In the genomic region with DNA sequence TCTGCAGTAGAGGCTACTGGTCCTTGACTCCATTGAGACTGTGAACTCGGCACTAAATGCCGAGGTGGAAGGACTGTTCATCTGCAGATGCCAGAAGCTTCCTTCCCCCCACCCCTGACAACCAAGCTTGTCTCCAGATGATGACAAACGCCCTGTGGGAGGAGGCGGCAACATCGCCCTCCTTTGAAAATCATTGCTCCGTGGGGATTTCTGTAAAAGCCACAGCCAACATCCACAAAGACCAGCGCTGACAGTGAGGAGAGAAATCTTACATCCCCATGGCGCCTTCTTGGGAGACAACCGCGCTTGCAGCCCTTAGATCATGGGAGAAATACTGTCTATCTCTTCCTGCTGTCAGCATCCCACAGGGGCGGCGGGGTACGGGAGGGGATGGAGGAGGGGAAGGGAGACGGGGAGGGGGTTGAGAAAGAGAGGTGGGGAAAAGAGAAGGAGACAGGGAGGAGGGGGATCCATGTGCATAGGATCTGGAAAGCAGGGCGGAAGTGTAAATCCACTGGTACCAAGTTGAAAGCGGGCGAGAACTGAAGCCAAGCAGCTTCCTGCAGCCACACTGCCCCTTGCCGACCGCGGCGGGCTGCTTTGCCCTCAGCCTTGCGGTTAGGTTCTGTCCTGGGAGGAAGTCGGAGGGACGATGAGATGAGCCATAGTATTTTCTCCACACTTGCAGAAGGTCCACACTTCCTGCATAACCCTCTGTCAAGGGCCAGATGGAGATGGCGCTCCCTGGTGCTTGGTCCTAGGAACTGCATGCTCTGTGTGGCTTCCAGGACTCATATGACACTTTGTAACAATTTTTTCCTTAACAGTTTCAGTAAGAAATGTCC, we compare ENCODE assay signal across 8 mouse cellular contexts.
DNase-seq lines count a peak whose midpoint lies in the region; ATAC-seq and TF ChIP-seq lines count a peak whose summit lies in the region.

No protein-coding gene starts in this region.

- peak overlapping the region; percentile 29; the same call in 1 of the 2 replicates for H3K4me2 ChIP-seq in embryonic facial prominence, embryonic 11.5 days (ENCODE audit: low read depth, low read length)
- H3K4me2 ChIP-seq in liver, embryonic 11.5 days, result peak overlapping the region; percentile 62

- ATAC-seq in embryonic facial prominence, embryonic 11.5 days (replicated peaks; ENCODE audit: insufficient number of reproducible peaks, low FRiP score, low TSS enrichment, low read depth), result no peak; the same call in 1 of the 2 replicates
- no peak for ATAC-seq in liver, embryonic 11.5 days (replicated peaks; ENCODE audit: low FRiP score)
- peak; percentile 63 for ATAC-seq in monocyte, adult 5-6 weeks (replicated peaks; ENCODE audit: insufficient number of reproducible peaks, low FRiP score, low TSS enrichment, poor library complexity, severe bottlenecking)

- peaks cover 31% of the 10 kb centered on the region for H3K4me1 ChIP-seq in E14TG2a.4 (replicated peaks; ENCODE audit: low read depth, low read length)
- no peaks in the 10 kb centered on the region for H3K4me1 ChIP-seq in embryonic facial prominence, embryonic 11.5 days (ENCODE audit: control insufficient read depth, insufficient read depth, low read length)
- H3K4me1 ChIP-seq in liver, embryonic 11.5 days (replicated peaks; ENCODE audit: control insufficient read depth, insufficient read depth, low read length), result 0 out of 2 replicates have a peak, but pooled peaks cover 3% of the 10 kb centered on the region

- H3K9me3 ChIP-seq in E14TG2a.4 (ENCODE audit: low read length), result no peaks in the 10 kb centered on the region
- H3K9me3 ChIP-seq in embryonic facial prominence, embryonic 11.5 days (replicated peaks; ENCODE audit: control insufficient read depth, low read length), result no peaks in the 10 kb centered on the region
- no peaks in the 10 kb centered on the region for H3K9me3 ChIP-seq in liver, embryonic 11.5 days (ENCODE audit: control insufficient read depth, low read length)

- WGBS in embryonic facial prominence, embryonic 11.5 days, result 20% methylated on average over 25 of the region's 25 CpGs
- WGBS in liver, embryonic 11.5 days, result 9% methylated on average over 25 of the region's 25 CpGs

- intact Hi-C loops in heart, postnatal 36 days (cut with DNase I), result no loop called here

- H3K36me3 ChIP-seq in E14TG2a.4 (ENCODE audit: insufficient read depth, low read length), result no peaks in the 10 kb centered on the region
- no peaks in the 10 kb centered on the region for H3K36me3 ChIP-seq in embryonic facial prominence, embryonic 11.5 days (replicated peaks; ENCODE audit: control insufficient read depth, insufficient read depth, low read depth, low read length)
- no peaks in the 10 kb centered on the region for H3K36me3 ChIP-seq in liver, embryonic 11.5 days (ENCODE audit: control insufficient read depth, insufficient read depth, low read length)

- no peak overlapping the region for H3K27ac ChIP-seq in embryonic facial prominence, embryonic 11.5 days (replicated peaks; ENCODE audit: low read depth, low read length)
- no peak overlapping the region for H3K27ac ChIP-seq in liver, embryonic 11.5 days (ENCODE audit: low read depth, low read length)

- peak overlapping the region; percentile 76 for H3K4me3 ChIP-seq in E14TG2a.4 (replicated peaks; ENCODE audit: low read length)
- H3K4me3 ChIP-seq in embryonic facial prominence, embryonic 11.5 days (ENCODE audit: low read depth, low read length), result no peak overlapping the region
- peak overlapping the region; percentile 35 for H3K4me3 ChIP-seq in liver, embryonic 11.5 days (ENCODE audit: low read depth, low read length)

- peak; percentile 92 for TF ChIP-seq CTCF in E14TG2a.4 (conservative IDR thresholded peaks at IDR 0.05; ENCODE audit: low read length)

- no peak overlapping the region; the same call in 1 of the 2 replicates for H3K9ac ChIP-seq in embryonic facial prominence, embryonic 11.5 days (replicated peaks; ENCODE audit: low read length)
- no peak overlapping the region for H3K9ac ChIP-seq in liver, embryonic 11.5 days (ENCODE audit: low read depth, low read length)

- H3K27me3 ChIP-seq in E14TG2a.4 (ENCODE audit: insufficient read depth, low read length), result peaks cover 17% of the 10 kb centered on the region
- no peaks in the 10 kb centered on the region; the same call in 1 of the 2 replicates for H3K27me3 ChIP-seq in embryonic facial prominence, embryonic 11.5 days (ENCODE audit: control insufficient read depth, insufficient read depth, low read length)
- peaks cover 8% of the 10 kb centered on the region; the same call in 1 of the 2 replicates for H3K27me3 ChIP-seq in liver, embryonic 11.5 days (replicated peaks; ENCODE audit: control insufficient read depth, insufficient read depth, low read length)

- DNase-seq in cerebellum, postnatal 4 days (ENCODE audit: low spot score in 2 of 2), result peak; percentile 26 to 66
- no peak for DNase-seq in cerebellum, adult 11-12 months
- DNase-seq in embryonic facial prominence, embryonic 11.5 days (ENCODE audit: low spot score), result peak; percentile 68
- DNase-seq in heart, postnatal 36 days, result peak; percentile 26 to 33
- peak; percentile 53 for DNase-seq in liver, embryonic 11.5 days (ENCODE audit: low spot score)
- no peak for DNase-seq in MN1 (ENCODE audit: low spot score)

Comparison
In these comparisons a context has a peak if more than half of its experiments do, and no peak if none do; other contexts are left out.
1. DNase-seq: peak in cerebellum, postnatal 4 days (2 of 2), embryonic facial prominence, embryonic 11.5 days (single experiment), heart, postnatal 36 days (2 of 2) and liver, embryonic 11.5 days (single experiment); none in cerebellum, adult 11-12 months (single experiment) and MN1 (single experiment).